Mouse (Mus musculus): ENCODE measurements around the gene Rfc1. TPM values are rescaled to one million over a fixed set of nuclear protein-coding genes. Genes with fewer than 3 reads are reported as not detected.

Gene Rfc1
- 114 and 122 TPM in 2 replicates for polyA plus RNA-seq (2014; fragmentation: Nextera tagmentation; extraction: Ambion mirVana)

- Histone ChIP-seq H3K9ac (ENCODE audit: low read length) (peak within 1 kb of the TSS; percentile 90), H3K4me1 (ENCODE audit: control insufficient read depth, insufficient read depth, low read length) (no peaks in the 10 kb centered on the region; the same call in 1 of the 2 replicates), H3K4me2 (ENCODE audit: low read depth, severe bottlenecking) (peak within 1 kb of the TSS; percentile 59), H3K27ac (replicated peaks; ENCODE audit: low read depth, low read length) (peak within 1 kb of the TSS; percentile 80), H3K9me3 (ENCODE audit: control insufficient read depth, low read length) (no peaks in the 10 kb centered on the region; the same call in 1 of the 2 replicates), H3K27me3 (ENCODE audit: control insufficient read depth, insufficient read depth, low read length) (no peaks in the 10 kb centered on the region), H3K36me3 (ENCODE audit: control insufficient read depth, insufficient read depth, low read length) (no peaks in the 10 kb centered on the region), H3K4me3 (ENCODE audit: low read depth, low read length) (peak within 1 kb of the TSS; percentile 90)
- peak; percentile 97 for ATAC-seq (ENCODE audit: insufficient number of reproducible peaks, low FRiP score, low TSS enrichment, low read depth)
- peak; percentile 93 for DNase-seq (ENCODE audit: low spot score)
- WGBS = under 1% methylated on average over 65 of the region's 65 CpGs
These were observed at the start of gene Rfc1 for GRCm38 (mm10) chr5:65335298-65336074. Gene Rfc1 (minus strand): TSS chr5:65335670.

- WGBS = 84% methylated on average over 7 of the region's 7 CpGs
- Histone ChIP-seq H3K27me3 (ENCODE audit: control insufficient read depth, insufficient read depth, low read length) (no peaks in the 10 kb centered on the region), H3K27ac (replicated peaks; ENCODE audit: low read depth, low read length) (no peak overlapping the region), H3K9me3 (ENCODE audit: control insufficient read depth, low read length) (no peaks in the 10 kb centered on the region), H3K4me1 (ENCODE audit: control insufficient read depth, insufficient read depth, low read length) (no peaks in the 10 kb centered on the region), H3K9ac (ENCODE audit: low read length) (no peak overlapping the region), H3K36me3 (ENCODE audit: control insufficient read depth, insufficient read depth, low read length) (no peaks in the 10 kb centered on the region), H3K4me2 (ENCODE audit: low read depth, severe bottlenecking) (no peak overlapping the region), H3K4me3 (ENCODE audit: low read depth, low read length) (no peak overlapping the region)
- DNase-seq (ENCODE audit: low spot score) (no peak), ATAC-seq (ENCODE audit: insufficient number of reproducible peaks, low FRiP score, low TSS enrichment, low read depth) (no peak)
These were observed 39.3 kb upstream of the Rfc1 start for GRCm38 (mm10) chr5:65374746-65375145.

- H3K4me3 ChIP-seq (ENCODE audit: low read depth, low read length) = no peak overlapping the region
- ATAC-seq (ENCODE audit: insufficient number of reproducible peaks, low FRiP score, low TSS enrichment, low read depth) (no peak), DNase-seq (ENCODE audit: low spot score) (no peak)
- no peaks in the 10 kb centered on the region for H3K36me3 ChIP-seq (ENCODE audit: control insufficient read depth, insufficient read depth, low read length)
- H3K9ac ChIP-seq (ENCODE audit: low read length) = no peak overlapping the region
- no peak overlapping the region for H3K27ac ChIP-seq (replicated peaks; ENCODE audit: low read depth, low read length)
- H3K9me3 ChIP-seq (ENCODE audit: control insufficient read depth, low read length) = no peaks in the 10 kb centered on the region
- no peak overlapping the region for H3K4me2 ChIP-seq (ENCODE audit: low read depth, severe bottlenecking)
- no peaks in the 10 kb centered on the region for H3K27me3 ChIP-seq (ENCODE audit: control insufficient read depth, insufficient read depth, low read length)
- WGBS = 96% methylated on average over 7 of the region's 7 CpGs
- H3K4me1 ChIP-seq (ENCODE audit: control insufficient read depth, insufficient read depth, low read length) = no peaks in the 10 kb centered on the region
These were observed 36.1 kb upstream of the Rfc1 start for GRCm38 (mm10) chr5:65371551-65371950.

DNA sequence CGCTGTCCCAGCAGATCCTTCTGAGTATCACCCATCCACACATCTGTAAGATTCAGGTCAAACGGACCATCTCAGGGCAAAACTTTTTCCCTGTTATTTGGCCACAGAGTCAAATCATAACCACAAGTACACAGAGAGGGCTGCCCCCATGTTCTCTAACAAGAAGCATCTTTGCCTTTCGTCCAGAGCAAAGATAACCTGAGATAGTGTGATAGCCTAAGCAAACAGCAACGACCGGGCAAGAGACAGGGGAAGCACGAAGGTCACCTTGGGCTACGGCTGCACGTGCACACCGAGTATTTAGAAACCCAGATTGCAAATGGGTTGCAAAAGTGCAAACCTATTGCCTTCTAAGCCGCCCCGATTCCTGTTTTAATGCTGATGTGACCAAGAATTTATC is 32.4 kb upstream of the Rfc1 start:
- no peaks in the 10 kb centered on the region for H3K36me3 ChIP-seq (ENCODE audit: control insufficient read depth, insufficient read depth, low read length)
- ATAC-seq (ENCODE audit: insufficient number of reproducible peaks, low FRiP score, low TSS enrichment, low read depth) (no peak), DNase-seq (ENCODE audit: low spot score) (no peak)
- H3K4me2 ChIP-seq (ENCODE audit: low read depth, severe bottlenecking) = no peak overlapping the region
- H3K27me3 ChIP-seq (ENCODE audit: control insufficient read depth, insufficient read depth, low read length) = no peaks in the 10 kb centered on the region
- no peak overlapping the region for H3K27ac ChIP-seq (replicated peaks; ENCODE audit: low read depth, low read length)
- H3K4me3 ChIP-seq (ENCODE audit: low read depth, low read length) = no peak overlapping the region
- 85% methylated on average over 11 of the region's 11 CpGs for WGBS
- no peaks in the 10 kb centered on the region for H3K9me3 ChIP-seq (ENCODE audit: control insufficient read depth, low read length)
- no peak overlapping the region for H3K9ac ChIP-seq (ENCODE audit: low read length)
- no peaks in the 10 kb centered on the region for H3K4me1 ChIP-seq (ENCODE audit: control insufficient read depth, insufficient read depth, low read length)

DNA sequence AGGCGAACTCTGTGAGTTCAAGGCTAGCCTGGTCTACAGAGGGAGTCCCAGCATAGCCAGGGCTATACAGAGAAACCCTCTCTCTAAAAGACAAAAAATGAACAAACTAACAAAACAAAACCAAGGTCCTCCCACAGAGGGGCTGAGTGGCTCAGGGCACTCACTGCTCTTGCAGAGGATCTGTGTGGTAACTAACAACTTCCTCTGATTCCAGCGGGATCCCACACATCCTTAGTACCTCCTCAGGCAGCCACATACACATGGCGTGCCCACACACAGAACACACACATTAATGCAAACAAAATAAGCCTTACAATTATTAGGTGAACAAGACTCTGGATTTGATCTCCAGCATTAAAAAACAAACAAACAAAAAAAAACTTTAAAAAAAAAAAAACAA is 22.3 kb upstream of the Rfc1 start:
- Histone ChIP-seq H3K4me3 (ENCODE audit: low read depth, low read length) (no peak overlapping the region), H3K36me3 (ENCODE audit: control insufficient read depth, insufficient read depth, low read length) (no peaks in the 10 kb centered on the region), H3K4me2 (ENCODE audit: low read depth, severe bottlenecking) (no peak overlapping the region), H3K27ac (replicated peaks; ENCODE audit: low read depth, low read length) (no peak overlapping the region), H3K27me3 (ENCODE audit: control insufficient read depth, insufficient read depth, low read length) (no peaks in the 10 kb centered on the region), H3K4me1 (ENCODE audit: control insufficient read depth, insufficient read depth, low read length) (no peaks in the 10 kb centered on the region), H3K9me3 (ENCODE audit: control insufficient read depth, low read length) (no peaks in the 10 kb centered on the region), H3K9ac (ENCODE audit: low read length) (no peak overlapping the region)
- ATAC-seq (ENCODE audit: insufficient number of reproducible peaks, low FRiP score, low TSS enrichment, low read depth) = no peak
- 88% methylated on average over 3 of the region's 3 CpGs for WGBS
- no peak for DNase-seq (ENCODE audit: low spot score)

GRCm38 (mm10) chr5:65356851-65357250 is 21.4 kb upstream of the Rfc1 start:
- no peaks in the 10 kb centered on the region for H3K9me3 ChIP-seq (ENCODE audit: control insufficient read depth, low read length)
- H3K4me3 ChIP-seq (ENCODE audit: low read depth, low read length) = no peak overlapping the region
- WGBS = 89% methylated on average over 6 of the region's 6 CpGs
- no peak overlapping the region for H3K9ac ChIP-seq (ENCODE audit: low read length)
- H3K27me3 ChIP-seq (ENCODE audit: control insufficient read depth, insufficient read depth, low read length) = no peaks in the 10 kb centered on the region
- ATAC-seq (ENCODE audit: insufficient number of reproducible peaks, low FRiP score, low TSS enrichment, low read depth) (no peak), DNase-seq (ENCODE audit: low spot score) (no peak)
- no peak overlapping the region for H3K27ac ChIP-seq (replicated peaks; ENCODE audit: low read depth, low read length)
- H3K4me2 ChIP-seq (ENCODE audit: low read depth, severe bottlenecking) = no peak overlapping the region
- H3K36me3 ChIP-seq (ENCODE audit: control insufficient read depth, insufficient read depth, low read length) = no peaks in the 10 kb centered on the region
- H3K4me1 ChIP-seq (ENCODE audit: control insufficient read depth, insufficient read depth, low read length) = no peaks in the 10 kb centered on the region

DNA sequence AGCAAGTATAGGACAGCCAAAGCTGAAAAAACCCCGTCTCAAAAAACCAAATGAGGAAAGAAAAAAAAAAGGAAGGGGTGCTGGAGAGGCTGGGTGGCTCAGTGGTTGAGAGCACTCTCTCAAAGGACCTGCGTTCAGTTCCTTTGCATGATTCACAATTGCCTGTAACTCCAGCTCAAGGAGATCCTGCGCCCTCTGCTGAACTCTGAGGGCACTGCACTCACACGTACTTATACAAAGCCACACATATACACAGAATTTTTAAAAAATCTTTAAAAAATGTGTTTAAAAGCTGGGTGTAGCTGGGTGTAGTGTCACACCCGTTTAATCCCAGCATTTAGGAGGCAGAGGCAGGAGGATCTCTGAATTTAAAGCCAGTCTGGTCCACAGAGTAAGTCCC is 19.5 kb upstream of the Rfc1 start:
- Histone ChIP-seq H3K4me3 (ENCODE audit: low read depth, low read length) (no peak overlapping the region), H3K4me2 (ENCODE audit: low read depth, severe bottlenecking) (no peak overlapping the region), H3K27ac (replicated peaks; ENCODE audit: low read depth, low read length) (no peak overlapping the region), H3K27me3 (ENCODE audit: control insufficient read depth, insufficient read depth, low read length) (no peaks in the 10 kb centered on the region), H3K9me3 (ENCODE audit: control insufficient read depth, low read length) (no peaks in the 10 kb centered on the region), H3K4me1 (ENCODE audit: control insufficient read depth, insufficient read depth, low read length) (no peaks in the 10 kb centered on the region), H3K36me3 (ENCODE audit: control insufficient read depth, insufficient read depth, low read length) (no peaks in the 10 kb centered on the region), H3K9ac (ENCODE audit: low read length) (no peak overlapping the region)
- ATAC-seq (ENCODE audit: insufficient number of reproducible peaks, low FRiP score, low TSS enrichment, low read depth) (no peak), DNase-seq (ENCODE audit: low spot score) (no peak)
- 75% methylated on average over 5 of the region's 5 CpGs for WGBS

DNA sequence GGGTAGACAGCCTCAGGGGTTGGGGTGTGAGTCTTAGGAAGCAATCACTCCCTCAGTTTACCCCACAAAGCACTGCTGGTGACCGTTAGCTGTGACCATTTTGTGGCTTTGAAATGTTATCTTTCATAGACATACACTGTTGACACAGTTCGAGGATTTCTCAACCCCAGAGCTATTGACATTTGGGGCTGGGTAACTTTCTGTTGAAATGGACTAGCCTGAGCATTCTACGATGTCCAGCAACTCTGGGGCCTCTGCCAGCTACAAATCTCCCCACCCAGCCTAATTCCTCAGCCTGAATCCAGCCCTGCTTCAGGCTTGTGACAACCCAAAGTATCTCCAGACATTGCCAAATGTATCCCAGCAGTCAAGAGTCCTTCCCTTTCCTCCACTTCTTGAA is 18.6 kb upstream of the Rfc1 start:
- no peak for DNase-seq (ENCODE audit: low spot score)
- Histone ChIP-seq H3K9ac (ENCODE audit: low read length) (no peak overlapping the region), H3K4me3 (ENCODE audit: low read depth, low read length) (no peak overlapping the region)

DNA sequence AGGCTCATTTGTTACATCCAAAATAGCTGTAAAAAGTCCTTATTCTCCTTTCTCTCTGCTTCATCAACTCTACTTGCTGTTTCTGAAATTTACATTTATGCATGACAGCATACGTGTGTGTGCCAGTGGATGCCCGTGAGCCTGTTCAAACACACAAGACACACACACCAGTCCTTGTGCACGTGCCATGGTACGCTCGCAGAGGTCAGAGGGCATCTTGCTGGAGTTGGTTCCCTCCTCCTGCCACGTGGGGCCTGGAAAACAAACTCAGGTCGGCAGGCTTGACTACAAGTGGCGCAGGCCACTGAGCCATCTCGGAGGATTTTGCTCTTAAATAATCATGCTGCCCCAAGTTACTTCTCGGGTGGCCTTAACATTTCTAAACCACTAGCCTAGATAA is 15.0 kb upstream of the Rfc1 start:
- WGBS = 79% methylated on average over 10 of the region's 10 CpGs
- ATAC-seq (ENCODE audit: insufficient number of reproducible peaks, low FRiP score, low TSS enrichment, low read depth) (no peak), DNase-seq (ENCODE audit: low spot score) (no peak)
- Histone ChIP-seq H3K27me3 (ENCODE audit: control insufficient read depth, insufficient read depth, low read length) (no peaks in the 10 kb centered on the region), H3K9me3 (ENCODE audit: control insufficient read depth, low read length) (no peaks in the 10 kb centered on the region), H3K9ac (ENCODE audit: low read length) (no peak overlapping the region), H3K36me3 (ENCODE audit: control insufficient read depth, insufficient read depth, low read length) (no peaks in the 10 kb centered on the region), H3K27ac (replicated peaks; ENCODE audit: low read depth, low read length) (no peak overlapping the region), H3K4me2 (ENCODE audit: low read depth, severe bottlenecking) (no peak overlapping the region), H3K4me3 (ENCODE audit: low read depth, low read length) (no peak overlapping the region), H3K4me1 (ENCODE audit: control insufficient read depth, insufficient read depth, low read length) (no peaks in the 10 kb centered on the region)

More for the DNA sequence above, 18.6 kb upstream of the Rfc1 start:
- H3K27me3 ChIP-seq (ENCODE audit: control insufficient read depth, insufficient read depth, low read length) = no peaks in the 10 kb centered on the region
- H3K9me3 ChIP-seq (ENCODE audit: control insufficient read depth, low read length) = no peaks in the 10 kb centered on the region
- no peak for ATAC-seq (ENCODE audit: insufficient number of reproducible peaks, low FRiP score, low TSS enrichment, low read depth)
- no peaks in the 10 kb centered on the region for H3K36me3 ChIP-seq (ENCODE audit: control insufficient read depth, insufficient read depth, low read length)
- 87% methylated on average over 3 of the region's 3 CpGs for WGBS
- no peak overlapping the region for H3K4me2 ChIP-seq (ENCODE audit: low read depth, severe bottlenecking)
- H3K27ac ChIP-seq (replicated peaks; ENCODE audit: low read depth, low read length) = no peak overlapping the region
- no peaks in the 10 kb centered on the region for H3K4me1 ChIP-seq (ENCODE audit: control insufficient read depth, insufficient read depth, low read length)
